Mouse (Mus musculus) embryo, embryonic 10 days (tissue): Measurements from ENCODE around the gene Cdh10.
A peak's percentile ranks its signal among the peaks of the same experiment; 100 is the strongest.

Experiments
- DNase-seq: peaks from one replicate; pipeline ENCODE4 v3.0.0-alpha.2; 2015; ENCODE audit warnings: low spot score

The Cdh10 gene

GRCm38 (mm10) chr15:18818185-18818973 is at the start of gene Cdh10:
Gene Cdh10, plus strand, starts transcription at chr15:18818947.
- DNase-seq: peak; percentile 86

GRCm38 (mm10) chr15:18809148-18809827 is 9.5 kb upstream of the Cdh10 start:
- peak; percentile 5 for DNase-seq

GRCm38 (mm10) chr15:18817707-18818106 is 1.0 kb upstream of the Cdh10 start:
- DNase-seq: no peak

GRCm38 (mm10) chr15:18820226-18820625 is 1.5 kb downstream of the Cdh10 start:
- DNase-seq: peak; percentile 5

GRCm38 (mm10) chr15:18821114-18821756 is 2.5 kb downstream of the Cdh10 start:
- DNase-seq: peak; percentile 94

GRCm38 (mm10) chr15:18823420-18823819 is 4.7 kb downstream of the Cdh10 start:
- DNase-seq: no peak

GRCm38 (mm10) chr15:18832263-18832662 is 13.5 kb downstream of the Cdh10 start:
- peak; percentile 76 for DNase-seq

- DNase-seq: no peak
Observed at GRCm38 (mm10) chr15:18841769-18842168, 23.0 kb downstream of the Cdh10 start.

GRCm38 (mm10) chr15:18844807-18845206 is 26.1 kb downstream of the Cdh10 start:
- peak; percentile 6 for DNase-seq

- DNase-seq: no peak
Observed at GRCm38 (mm10) chr15:18850497-18850896, 31.8 kb downstream of the Cdh10 start.

- no peak for DNase-seq
Observed at GRCm38 (mm10) chr15:18858135-18858534, 39.4 kb downstream of the Cdh10 start.

- no peak for DNase-seq
Observed at GRCm38 (mm10) chr15:18869871-18870270, 51.1 kb downstream of the Cdh10 start.

GRCm38 (mm10) chr15:18881467-18881866 is 62.7 kb downstream of the Cdh10 start:
- no peak for DNase-seq

- no peak for DNase-seq
Observed at GRCm38 (mm10) chr15:18886673-18887072, 67.9 kb downstream of the Cdh10 start.

- DNase-seq: no peak
Observed at GRCm38 (mm10) chr15:18888912-18889311, 70.2 kb downstream of the Cdh10 start.

- DNase-seq: no peak
Observed at GRCm38 (mm10) chr15:18890358-18890757, 71.6 kb downstream of the Cdh10 start.

- DNase-seq: no peak
Observed at GRCm38 (mm10) chr15:18900776-18901175, 82.0 kb downstream of the Cdh10 start.

- no peak for DNase-seq
Observed at GRCm38 (mm10) chr15:18904131-18904530, 85.4 kb downstream of the Cdh10 start.

- no peak for DNase-seq
Observed at GRCm38 (mm10) chr15:18910612-18911011, 91.9 kb downstream of the Cdh10 start.

- no peak for DNase-seq
Observed at GRCm38 (mm10) chr15:18925392-18926117, 106.8 kb downstream of the Cdh10 start.

GRCm38 (mm10) chr15:18926964-18927363 is 108.2 kb downstream of the Cdh10 start:
- DNase-seq: no peak

- no peak for DNase-seq
Observed at GRCm38 (mm10) chr15:18952266-18952665, 133.5 kb downstream of the Cdh10 start.
